Mouse (Mus musculus) MEL (cell line): ENCODE data around the gene Fhit. TPM values are rescaled to one million over a fixed set of nuclear protein-coding genes. Genes with fewer than 3 reads are reported as not detected.

Experiments
- DNase-seq: peaks from one replicate; pipeline ENCODE4 v3.0.0; 2011; ENCODE audit warnings: low read depth, low spot score
- H3K27ac ChIP-seq: 2 replicates; pipeline ENCODE4 v1.5.1; 2012; ENCODE audit warnings: low read depth, mild to moderate bottlenecking, control low read depth, low read length, moderate library complexity; ENCODE audit not compliant: control insufficient read depth
- H3K27me3 ChIP-seq, 2 experiments: fragments of 150-350 bp in 1 of 2; sonication (generic) in 1 of 2; 2 replicates each; pipeline ENCODE4 v1.6.1; 2012; ENCODE audit warnings: low read length in 2 of 2, mild to moderate bottlenecking in 2 of 2, improper control_type of control experiment in 1 of 2, moderate library complexity in 1 of 2; ENCODE audit not compliant: insufficient read depth in 2 of 2, control insufficient read depth in 1 of 2
- H3K36me3 ChIP-seq, 2 experiments: 2 replicates each; pipeline ENCODE4 v1.6.1; 2012 to 2014; ENCODE audit warnings: low read length in 2 of 2, improper control_type of control experiment in 1 of 2, inconsistent platforms in 1 of 2, mild to moderate bottlenecking in 1 of 2; ENCODE audit not compliant: insufficient read depth in 2 of 2, control insufficient read depth in 1 of 2
- H3K4me1 ChIP-seq, 2 experiments: fragments of 150-350 bp in 1 of 2; sonication (generic) in 1 of 2; 2 replicates each; pipeline ENCODE4 v1.6.1; 2012; ENCODE audit warnings: low read length in 2 of 2, improper control_type of control experiment in 1 of 2, mild to moderate bottlenecking in 1 of 2; ENCODE audit not compliant: insufficient read depth in 2 of 2, control insufficient read depth in 1 of 2
- H3K4me3 ChIP-seq, 2 experiments: fragments of 150-350 bp in 1 of 2; sonication (generic) in 1 of 2; 2 replicates each; pipeline ENCODE4 v1.5.1; 2012; ENCODE audit warnings: low read depth in 2 of 2, low read length in 2 of 2, mild to moderate bottlenecking in 2 of 2, moderate library complexity in 2 of 2, control low read depth in 1 of 2, improper control_type of control experiment in 1 of 2; ENCODE audit not compliant: control insufficient read depth in 1 of 2, insufficient read depth in 1 of 2
- H3K79me2 ChIP-seq: 2 replicates; pipeline ENCODE4 v1.6.1; 2012; ENCODE audit warnings: mild to moderate bottlenecking, low read length, moderate library complexity; ENCODE audit not compliant: control insufficient read depth, poor library complexity, insufficient read depth
- H3K9ac ChIP-seq: 2 replicates; pipeline ENCODE4 v1.6.1; 2012; ENCODE audit warnings: low read depth, mild to moderate bottlenecking, control low read depth, low read length, moderate library complexity; ENCODE audit not compliant: control insufficient read depth, poor library complexity, severe bottlenecking
- H3K9me3 ChIP-seq: fragments of 150-350 bp; sonication (generic); replicated peaks from 2 replicates; pipeline ENCODE4 v1.6.1; 2012; ENCODE audit warnings: mild to moderate bottlenecking, low read length, improper control_type of control experiment, moderate library complexity; ENCODE audit not compliant: insufficient read depth
- ELF1 ChIP-seq: IDR thresholded peaks from 2 replicates; pipeline ENCODE4 v1.6.1; 2014; ENCODE audit warnings: low read depth, mild to moderate bottlenecking, inconsistent platforms, low read length, improper control_type of control experiment, moderate library complexity
- ETS1 ChIP-seq: IDR thresholded peaks from 2 replicates; pipeline ENCODE4 v1.6.1; 2012; ENCODE audit warnings: low read depth, mild to moderate bottlenecking, inconsistent platforms, low read length, improper control_type of control experiment, moderate library complexity
- GATA1 ChIP-seq: IDR thresholded peaks from 2 replicates; pipeline ENCODE4 v1.6.1; 2011; ENCODE audit warnings: low read depth, low read length, improper control_type of control experiment
- JUND ChIP-seq: IDR thresholded peaks from 2 replicates; pipeline ENCODE4 v1.6.1; 2011; ENCODE audit warnings: low read depth, mild to moderate bottlenecking, improper control_type of control experiment, low read length
- KAT2A ChIP-seq: conservative IDR thresholded peaks from 2 replicates; pipeline ENCODE4 v1.6.1; 2012; ENCODE audit warnings: low read depth, low read length, improper control_type of control experiment, inconsistent platforms
- MAFK ChIP-seq: IDR thresholded peaks from 2 replicates; pipeline ENCODE4 v1.6.1; 2011; ENCODE audit warnings: low read depth, mild to moderate bottlenecking, low read length, improper control_type of control experiment, borderline replicate concordance
- MAX ChIP-seq: IDR thresholded peaks from 2 replicates; pipeline ENCODE4 v1.6.1; 2011; ENCODE audit warnings: low read length, improper control_type of control experiment
- MXI1 ChIP-seq: IDR thresholded peaks from 2 replicates; pipeline ENCODE4 v1.6.1; 2011; ENCODE audit warnings: mild to moderate bottlenecking, low read depth, low read length, improper control_type of control experiment
- POLR2A ChIP-seq, 2 experiments: IDR thresholded peaks; 2 replicates each; pipeline ENCODE4 v1.6.1; 2011 to 2012; ENCODE audit warnings: low read length in 2 of 2, mild to moderate bottlenecking in 2 of 2, control low read depth in 1 of 2, improper control_type of control experiment in 1 of 2, low read depth in 1 of 2, moderate library complexity in 1 of 2; ENCODE audit not compliant: control insufficient read depth in 1 of 2, insufficient read depth in 1 of 2, poor library complexity in 1 of 2
- POLR2AphosphoS5 ChIP-seq: IDR thresholded peaks from 2 replicates; pipeline ENCODE4 v1.6.1; 2012; ENCODE audit warnings: low read depth, borderline replicate concordance, mild to moderate bottlenecking, inconsistent platforms, low read length, moderate library complexity, mixed read lengths
- RAD21 ChIP-seq: IDR thresholded peaks from 2 replicates; pipeline ENCODE4 v1.6.1; 2011; ENCODE audit warnings: mild to moderate bottlenecking, low read depth, low read length, improper control_type of control experiment
- RCOR1 ChIP-seq: IDR thresholded peaks from 2 replicates; pipeline ENCODE4 v1.6.1; 2012; ENCODE audit warnings: low read depth, mild to moderate bottlenecking, inconsistent platforms, low read length, improper control_type of control experiment
- TAL1 ChIP-seq: IDR thresholded peaks from 2 replicates; pipeline ENCODE4 v1.6.1; 2012; ENCODE audit warnings: mild to moderate bottlenecking, inconsistent platforms, low read length, moderate library complexity, mixed read lengths
- UBTF ChIP-seq: IDR thresholded peaks from 2 replicates; pipeline ENCODE4 v1.6.1; 2012; ENCODE audit warnings: low read depth, mild to moderate bottlenecking, inconsistent platforms, low read length, improper control_type of control experiment, moderate library complexity, borderline replicate concordance; ENCODE audit not compliant: insufficient read depth
- USF2 ChIP-seq, 2 experiments: IDR thresholded peaks; 2 replicates each; pipeline ENCODE4 v1.6.1; 2011 to 2012; ENCODE audit warnings: improper control_type of control experiment in 2 of 2, low read length in 2 of 2, borderline replicate concordance in 1 of 2, inconsistent platforms in 1 of 2, low read depth in 1 of 2, mild to moderate bottlenecking in 1 of 2; ENCODE audit not compliant: insufficient read depth in 1 of 2
- ZNF384 ChIP-seq: IDR thresholded peaks from 2 replicates; pipeline ENCODE4 v1.6.1; 2012; ENCODE audit warnings: low read depth, mild to moderate bottlenecking, inconsistent platforms, low read length, improper control_type of control experiment
- polyA plus RNA-seq, 2 experiments: library from polyadenylated mRNA; stranded (reverse) in 1 of 2; unstranded in 1 of 2; fragments of >175 nt in 1 of 2; fragments of >200 nt in 1 of 2; gene quantifications; 2 replicates each; pipeline versions ENCODE4 v1.2.1 to v1.2.4; 2012; ENCODE audit warnings: low replicate concordance in 2 of 2, low read depth in 1 of 2; ENCODE audit not compliant: insufficient read length in 2 of 2, insufficient read depth in 1 of 2, missing spikeins in 1 of 2
- total RNA-seq: library from RNA; depleted of rRNA; stranded (reverse); fragments of 300-350 nt; gene quantifications from 2 replicates; pipeline ENCODE4 v1.2.3, GENCODE M21; 2012

Fhit gene
- total and polyA plus RNA-seq, 3 experiments = 0.77 to 1.3 TPM; not detected in 1

DNA sequence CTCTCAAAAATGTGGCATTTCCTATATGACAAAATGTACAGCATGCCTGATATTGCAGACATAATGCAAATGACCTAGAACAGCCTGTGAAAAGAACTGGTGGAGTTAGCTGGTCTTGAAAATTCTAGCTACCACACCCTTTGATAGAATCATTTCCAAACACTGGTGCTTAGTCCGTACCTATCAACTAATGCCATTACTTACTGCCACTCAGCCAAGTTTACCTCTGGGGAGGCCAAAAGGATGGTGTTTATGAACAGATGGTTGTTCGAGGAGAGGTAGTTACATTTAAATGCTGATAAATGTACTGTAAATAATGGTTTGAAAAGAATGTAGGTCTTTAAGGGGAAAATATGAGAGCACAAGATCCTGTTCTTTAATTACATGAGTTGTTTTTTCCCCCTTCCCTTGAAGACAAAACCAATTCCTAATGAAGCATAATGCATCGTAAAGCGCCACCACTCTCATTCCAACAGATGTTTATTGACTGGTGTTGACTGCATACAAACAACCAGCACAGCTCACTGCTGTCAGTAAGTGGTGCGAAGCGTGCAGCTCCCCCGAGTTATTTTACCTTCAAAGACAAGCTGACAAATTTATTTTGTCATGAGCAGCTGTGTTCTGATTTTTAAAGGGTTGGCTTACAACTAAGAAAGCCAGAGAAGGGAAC lies 1350.5 kb downstream of the Fhit start:
- H3K4me3 ChIP-seq = no peak overlapping the region
- H3K27ac ChIP-seq = no peak overlapping the region
- no peaks in the 10 kb centered on the region for H3K27me3 ChIP-seq
- no peaks in the 10 kb centered on the region for H3K4me1 ChIP-seq
- no peaks in the 10 kb centered on the region for H3K79me2 ChIP-seq
- no peaks in the 10 kb centered on the region for H3K9me3 ChIP-seq
- no peak overlapping the region for H3K9ac ChIP-seq
- TF ChIP-seq RAD21 = no peak
- TF ChIP-seq POLR2AphosphoS5 = no peak
- TF ChIP-seq POLR2A (IDR thresholded peaks at IDR 0.05; ENCODE audit: control insufficient read depth in 1 of 2, insufficient read depth in 1 of 2, low read depth in 1 of 2, low read length in 2 of 2, poor library complexity in 1 of 2) = no peak
- no peaks in the 10 kb centered on the region for H3K36me3 ChIP-seq
- DNase-seq = no peak

DNA sequence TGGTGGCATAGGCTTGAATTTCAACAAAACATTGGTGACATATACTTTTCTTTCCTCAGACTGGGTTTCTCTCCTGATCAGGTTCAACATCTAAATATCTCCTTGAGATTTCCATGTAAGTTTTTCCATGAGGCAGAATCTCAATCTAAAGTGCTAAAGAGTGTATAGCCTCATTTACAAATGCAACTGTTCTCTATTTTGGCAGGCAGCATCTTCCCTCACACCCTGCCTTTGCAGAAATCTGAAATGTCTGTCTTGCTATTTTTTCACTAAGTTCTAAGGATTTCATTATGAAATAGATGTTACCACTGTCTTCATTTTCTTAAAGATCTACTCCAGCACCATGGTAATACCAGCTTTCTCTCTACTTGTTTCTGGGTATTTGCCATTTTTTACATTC lies 1368.4 kb downstream of the Fhit start:
- Histone ChIP-seq H3K79me2 (no peaks in the 10 kb centered on the region), H3K4me3 (no peak overlapping the region), H3K9me3 (no peaks in the 10 kb centered on the region), H3K27me3 (no peaks in the 10 kb centered on the region), H3K36me3 (no peaks in the 10 kb centered on the region), H3K27ac (no peak overlapping the region), H3K4me1 (no peaks in the 10 kb centered on the region), H3K9ac (no peak overlapping the region)
- DNase-seq = no peak
- TF ChIP-seq MXI1 = no peak
- TF ChIP-seq JUND = no peak
- no peak for TF ChIP-seq KAT2A
- TF ChIP-seq ELF1 = no peak
- no peak for TF ChIP-seq ZNF384
- TF ChIP-seq RAD21 = no peak

DNA sequence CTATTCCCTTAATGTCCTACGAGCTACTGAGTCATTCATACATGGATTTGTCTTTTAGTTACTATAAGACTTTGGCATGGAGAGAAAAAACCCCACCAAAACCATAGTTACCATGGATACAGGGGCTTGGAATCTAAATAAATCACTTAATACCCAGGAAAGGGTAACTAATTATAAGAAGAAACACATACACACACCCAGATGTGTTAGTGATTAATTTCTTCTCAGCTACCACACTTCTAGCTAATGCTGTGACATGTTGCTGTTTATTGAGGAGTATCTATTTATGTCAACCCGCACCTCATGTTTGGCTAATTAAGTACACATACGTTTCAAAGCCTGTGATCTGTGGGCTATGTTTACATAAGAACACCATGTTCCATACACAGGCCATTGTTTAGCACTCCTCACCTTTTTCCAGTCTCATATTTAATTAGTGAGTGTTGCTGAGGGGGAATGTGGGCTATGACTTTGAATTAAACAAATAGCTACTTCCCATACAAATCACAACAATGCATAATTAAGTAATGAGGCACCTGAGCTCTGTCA lies 1373.4 kb downstream of the Fhit start:
- H3K9ac ChIP-seq = no peak overlapping the region
- H3K27ac ChIP-seq = no peak overlapping the region
- H3K27me3 ChIP-seq = no peaks in the 10 kb centered on the region
- H3K9me3 ChIP-seq = no peaks in the 10 kb centered on the region
- TF ChIP-seq USF2 (IDR thresholded peaks at IDR 0.05; ENCODE audit: borderline replicate concordance in 1 of 2, insufficient read depth in 1 of 2, low read depth in 1 of 2, low read length in 2 of 2) (no peak), RCOR1 (no peak), TAL1 (no peak), GATA1 (no peak), ETS1 (no peak), MAX (no peak), UBTF (no peak), MXI1 (no peak), POLR2AphosphoS5 (no peak), MAFK (no peak), POLR2A (IDR thresholded peaks at IDR 0.05; ENCODE audit: control insufficient read depth in 1 of 2, insufficient read depth in 1 of 2, low read depth in 1 of 2, low read length in 2 of 2, poor library complexity in 1 of 2) (no peak)
- H3K36me3 ChIP-seq = no peaks in the 10 kb centered on the region
- no peak overlapping the region for H3K4me3 ChIP-seq
- H3K79me2 ChIP-seq = no peaks in the 10 kb centered on the region
- DNase-seq = no peak
- H3K4me1 ChIP-seq = no peaks in the 10 kb centered on the region
